ENCODE assay signal across 10 mouse cellular contexts in the genomic region with DNA sequence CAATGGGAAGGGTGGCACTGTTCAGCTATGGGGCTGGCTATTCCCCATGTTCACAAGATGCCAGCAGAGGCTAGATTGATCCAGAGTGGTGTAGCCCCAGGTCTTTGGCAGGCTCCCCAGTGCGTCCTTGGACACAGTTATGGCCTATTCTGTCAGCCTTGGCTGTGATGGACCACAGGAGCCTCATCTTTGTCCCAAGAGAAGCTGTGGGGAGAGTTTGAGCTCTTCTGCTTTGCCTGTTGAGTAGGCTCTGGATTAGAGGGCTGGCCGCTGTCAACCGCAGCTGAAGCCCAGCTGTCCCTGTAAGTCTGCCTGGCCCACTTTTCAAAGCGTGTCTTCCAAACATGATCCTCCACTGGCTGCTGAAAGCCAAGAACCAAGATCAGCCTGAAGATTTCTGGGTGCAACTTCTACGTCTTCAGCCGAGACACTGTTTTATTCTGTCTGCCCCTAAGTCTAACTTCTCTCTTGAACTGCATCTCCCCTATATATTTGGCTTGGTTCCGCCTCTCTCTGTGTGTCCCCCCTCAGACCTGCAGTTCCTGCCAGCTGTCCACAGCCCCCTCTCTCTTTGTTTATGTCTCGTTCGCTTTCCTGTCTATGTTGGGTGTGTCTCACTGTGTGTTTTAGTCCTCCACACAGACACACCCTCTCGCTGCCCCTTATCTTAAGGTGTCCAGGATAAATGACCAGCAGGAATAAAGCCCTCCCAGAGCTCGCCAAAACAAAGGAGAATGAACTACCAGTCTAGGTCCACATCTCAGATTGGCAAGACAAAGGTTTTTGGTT. TPM values are rescaled to one million over a fixed set of nuclear protein-coding genes. Genes with fewer than 3 reads are reported as not detected.
DNase-seq lines count a peak whose midpoint lies in the region; ATAC-seq lines count a peak whose summit lies in the region.
"Had no signal": no experiment of that assay in that cellular context is flagged by ENCODE, and none has a peak within 500 bp of the region (broad histone marks: within the 10 kb centered on the region; RNA-seq: fewer than 3 reads in every experiment).

No protein-coding gene starts in this region.

- H3K36me3 ChIP-seq in liver, embryonic 11.5 days (ENCODE audit: control insufficient read depth, insufficient read depth, low read length) = no peaks in the 10 kb centered on the region
- no peaks in the 10 kb centered on the region for H3K36me3 ChIP-seq in hindbrain, embryonic 11.5 days (ENCODE audit: control insufficient read depth, insufficient read depth, low read length)
- H3K36me3 ChIP-seq: hindbrain, embryonic 15.5 days had no signal

- peak overlapping the region; percentile 39 for H3K4me2 ChIP-seq in liver, embryonic 11.5 days
- no peak overlapping the region for H3K4me2 ChIP-seq in hindbrain, embryonic 11.5 days (replicated peaks; ENCODE audit: low read depth, low read length)
- H3K4me2 ChIP-seq: hindbrain, embryonic 15.5 days had no signal

- 56% methylated on average over 11 of the region's 11 CpGs for WGBS in liver, embryonic 11.5 days
- 89% methylated on average over 11 of the region's 11 CpGs for WGBS in hindbrain, embryonic 11.5 days

- H3K4me3 ChIP-seq in liver, embryonic 11.5 days (ENCODE audit: low read depth, low read length) = no peak overlapping the region
- H3K4me3 ChIP-seq in hindbrain, embryonic 11.5 days (ENCODE audit: low read depth, low read length) = no peak overlapping the region
- H3K4me3 ChIP-seq: hindbrain, embryonic 15.5 days had no signal

- H3K9me3 ChIP-seq in liver, embryonic 11.5 days (ENCODE audit: control insufficient read depth, low read length) = no peaks in the 10 kb centered on the region
- no peaks in the 10 kb centered on the region for H3K9me3 ChIP-seq in hindbrain, embryonic 11.5 days (ENCODE audit: control insufficient read depth, low read length)
- H3K9me3 ChIP-seq: hindbrain, embryonic 15.5 days had no signal

- peaks cover 27% of the 10 kb centered on the region for H3K4me1 ChIP-seq in liver, embryonic 11.5 days (replicated peaks; ENCODE audit: control insufficient read depth, insufficient read depth, low read length)
- H3K4me1 ChIP-seq in hindbrain, embryonic 11.5 days (replicated peaks; ENCODE audit: control insufficient read depth, insufficient read depth, low read length) = no peaks in the 10 kb centered on the region
- H3K4me1 ChIP-seq: hindbrain, embryonic 15.5 days had no signal

- peak; percentile 61 for ATAC-seq in liver, embryonic 11.5 days (replicated peaks; ENCODE audit: low FRiP score)
- no peak for ATAC-seq in hindbrain, embryonic 11.5 days (ENCODE audit: low FRiP score)

- H3K9ac ChIP-seq in liver, embryonic 11.5 days (ENCODE audit: low read depth, low read length) = peak overlapping the region; percentile 22; the same call in 1 of the 2 replicates
- H3K9ac ChIP-seq in hindbrain, embryonic 11.5 days (ENCODE audit: low read depth, low read length) = no peak overlapping the region
- H3K9ac ChIP-seq: hindbrain, embryonic 15.5 days had no signal

- H3K27me3 ChIP-seq in liver, embryonic 11.5 days (replicated peaks; ENCODE audit: control insufficient read depth, insufficient read depth, low read length) = no peaks in the 10 kb centered on the region
- no peaks in the 10 kb centered on the region for H3K27me3 ChIP-seq in hindbrain, embryonic 11.5 days (ENCODE audit: control insufficient read depth, insufficient read depth, low read length)
- H3K27me3 ChIP-seq: hindbrain, embryonic 15.5 days had no signal

- H3K27ac ChIP-seq in liver, embryonic 11.5 days (ENCODE audit: low read depth, low read length) = peak overlapping the region; percentile 75
- no peak overlapping the region for H3K27ac ChIP-seq in hindbrain, embryonic 11.5 days (ENCODE audit: low read depth, low read length)
- H3K27ac ChIP-seq: hindbrain, embryonic 15.5 days had no signal

- peak; percentile 63 for DNase-seq in adrenal gland, adult 2 months
- DNase-seq in adrenal gland, adult 8-10 months = no peak
- peak; percentile 36 to 41 for DNase-seq in urinary bladder, postnatal 36 days (ENCODE audit: low spot score in 2 of 2)
- no peak for DNase-seq in urinary bladder, postnatal 25 days (ENCODE audit: low spot score)
- DNase-seq in liver, embryonic 11.5 days (ENCODE audit: low spot score) = no peak
- peak; percentile 22 for DNase-seq in yolk sac, embryonic 10.5 days (ENCODE audit: low spot score)
- no peak for DNase-seq in B cell, adult 2 months
- no peak for DNase-seq in hindbrain, embryonic 11.5 days (ENCODE audit: low spot score)
- DNase-seq: right cerebral cortex, adult 18-20 months had no signal

RNA-seq across cellular contexts. Expression of a gene that starts 56.7 kb away (rescaled TPM):
- 100 to 1,000 TPM in 1 of 2 experiments, 10 to 100 TPM in 1; 68.4 to 102 TPM for total RNA-seq in adrenal gland, adult 2 months (2021)
- 7.9 and 12.0 TPM in 2 replicates for polyA plus RNA-seq in adrenal gland, adult 2 months (2012; rRNA removed)
- 100 to 1,000 TPM in 1 of 4 experiments, 10 to 100 TPM in 3; 79.4 to 105 (median 85.4) TPM for total RNA-seq in adrenal gland, adult 8-10 months (2022)
- 25.2 and 25.3 TPM in 2 replicates for polyA plus RNA-seq in liver, embryonic 11.5 days (2014; fragmentation: Nextera tagmentation; extraction: Ambion mirVana)
- 20.6 and 26.4 TPM in 2 replicates for polyA plus RNA-seq in hindbrain, embryonic 11.5 days (2014; fragmentation: Nextera tagmentation; extraction: Ambion mirVana)

Comparison
In these comparisons a context has a peak if more than half of its experiments do, and no peak if none do; other contexts are left out.
1. DNase-seq: peak in adrenal gland, adult 2 months (single experiment), urinary bladder, postnatal 36 days (2 of 2) and yolk sac, embryonic 10.5 days (single experiment); none in adrenal gland, adult 8-10 months (single experiment), urinary bladder, postnatal 25 days (single experiment), liver, embryonic 11.5 days (single experiment), B cell, adult 2 months (0 of 2) and hindbrain, embryonic 11.5 days (single experiment).